Mouse (Mus musculus): ENCODE results near the gene Klhdc4. TPM values are rescaled to one million over a fixed set of nuclear protein-coding genes. Genes with fewer than 3 reads are reported as not detected.

Gene Klhdc4
- total RNA-seq, 2 experiments from 2014 or later = 17.8 to 21.9 TPM

DNA sequence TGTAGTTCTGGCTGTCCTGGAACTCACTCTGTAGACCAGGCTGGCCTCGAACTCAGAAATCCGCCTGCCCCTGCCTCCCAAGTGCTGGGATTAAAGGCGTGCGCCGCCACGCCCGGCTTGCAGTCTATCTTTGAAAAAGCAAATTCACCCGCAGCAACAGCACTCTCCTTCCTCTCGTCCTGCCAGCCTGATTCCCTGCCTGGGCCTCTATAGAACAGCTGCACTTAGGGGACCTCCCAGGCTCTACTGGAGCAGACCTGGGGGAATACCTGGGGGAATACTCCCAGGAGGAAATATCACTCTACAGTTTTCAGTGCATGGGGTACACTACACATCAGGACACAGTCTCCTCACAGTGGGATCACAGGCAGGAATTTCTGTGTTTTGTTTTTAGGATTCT is 19.9 kb upstream of the Klhdc4 start:
- no peak for DNase-seq

DNA sequence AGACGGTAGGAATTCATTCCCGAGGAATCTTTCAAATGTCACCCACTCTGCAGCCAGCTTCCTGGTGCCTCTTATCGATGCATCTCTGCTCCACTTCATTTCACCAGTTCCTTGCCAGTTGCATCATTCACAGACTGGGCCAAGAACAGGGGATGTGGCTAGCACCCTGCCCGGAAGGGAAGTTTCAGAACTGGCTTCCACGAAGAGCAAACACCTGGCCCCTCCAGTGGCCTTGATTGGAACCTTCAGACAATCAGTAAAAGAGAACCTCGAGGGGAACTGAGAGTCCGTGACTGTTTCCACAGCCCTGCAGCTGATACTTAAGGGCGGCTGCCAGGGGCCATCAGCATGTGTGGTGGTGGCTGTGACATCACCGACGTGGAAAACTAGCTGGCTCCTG is 19.1 kb upstream of the Klhdc4 start:
- no peak for DNase-seq

DNA sequence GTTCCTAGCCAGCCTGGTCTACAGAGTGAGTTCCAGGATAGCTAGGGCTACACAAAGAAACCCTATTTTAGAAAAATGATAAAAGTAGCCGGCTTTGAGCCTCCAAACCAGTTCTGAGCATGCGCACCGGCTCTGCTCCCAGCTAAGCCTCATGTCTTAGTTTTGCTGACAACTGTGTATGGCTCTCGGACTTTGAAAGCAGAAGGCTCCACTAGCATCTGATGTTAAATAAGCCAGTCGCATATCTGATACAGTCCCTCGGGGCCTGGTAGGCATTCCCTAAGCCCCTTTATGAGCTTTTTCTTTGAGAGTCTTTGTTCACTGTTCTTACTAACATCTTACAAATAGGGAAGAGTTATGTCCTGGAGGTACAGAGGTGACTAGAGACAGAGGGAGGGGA is 18.6 kb upstream of the Klhdc4 start:
- DNase-seq = no peak

DNA sequence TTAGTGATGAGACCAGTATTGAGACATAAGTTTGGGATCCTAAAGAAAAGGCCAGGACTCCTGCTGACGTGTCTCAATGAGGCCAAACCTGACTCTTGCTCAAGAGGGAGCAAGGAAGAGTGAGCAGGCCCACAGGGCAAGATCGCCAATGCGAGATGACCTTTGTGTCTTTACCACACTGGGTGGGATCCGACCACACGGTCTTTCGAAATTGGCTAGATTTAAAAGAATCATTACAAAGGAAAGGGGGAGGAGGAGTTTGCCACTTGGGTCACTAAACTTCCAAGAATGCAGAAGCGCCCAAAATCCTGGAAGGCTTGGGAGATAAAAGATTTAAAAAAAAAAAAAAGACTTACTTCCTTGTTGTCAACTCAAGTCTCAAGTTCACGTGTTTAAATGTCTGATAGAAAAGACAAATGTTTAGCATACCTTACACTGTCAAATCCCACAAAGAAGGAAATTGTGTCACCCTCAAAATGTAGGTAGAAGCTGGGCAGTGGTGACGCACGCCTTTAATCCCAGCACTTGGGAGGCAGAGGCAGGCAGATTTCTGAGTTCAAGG is 18.0 kb upstream of the Klhdc4 start:
- no peak for DNase-seq

- no peak for DNase-seq
Measured at GRCm38 (mm10) chr8:121846815-121847214, 17.4 kb upstream of the Klhdc4 start.

DNA sequence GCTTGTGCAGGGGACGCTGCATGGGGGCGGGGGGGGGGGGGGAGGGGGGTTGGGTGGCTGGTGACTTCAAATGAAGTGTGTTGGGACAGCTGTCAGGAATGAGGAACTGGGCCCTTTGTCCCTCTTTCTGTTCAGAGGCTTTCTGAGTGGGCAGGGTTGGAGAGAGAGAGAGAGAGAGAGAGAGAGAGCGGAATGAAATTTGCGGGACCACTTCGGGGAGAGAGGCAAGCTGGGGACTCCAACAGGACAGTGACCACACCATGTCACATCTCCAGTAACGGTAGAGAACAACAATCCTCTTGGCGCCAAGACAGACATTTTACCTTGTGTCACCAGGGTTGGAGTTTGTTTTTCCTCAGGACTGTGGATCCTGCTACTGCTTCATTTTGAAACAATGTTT is 15.4 kb upstream of the Klhdc4 start:
- no peak for DNase-seq

DNA sequence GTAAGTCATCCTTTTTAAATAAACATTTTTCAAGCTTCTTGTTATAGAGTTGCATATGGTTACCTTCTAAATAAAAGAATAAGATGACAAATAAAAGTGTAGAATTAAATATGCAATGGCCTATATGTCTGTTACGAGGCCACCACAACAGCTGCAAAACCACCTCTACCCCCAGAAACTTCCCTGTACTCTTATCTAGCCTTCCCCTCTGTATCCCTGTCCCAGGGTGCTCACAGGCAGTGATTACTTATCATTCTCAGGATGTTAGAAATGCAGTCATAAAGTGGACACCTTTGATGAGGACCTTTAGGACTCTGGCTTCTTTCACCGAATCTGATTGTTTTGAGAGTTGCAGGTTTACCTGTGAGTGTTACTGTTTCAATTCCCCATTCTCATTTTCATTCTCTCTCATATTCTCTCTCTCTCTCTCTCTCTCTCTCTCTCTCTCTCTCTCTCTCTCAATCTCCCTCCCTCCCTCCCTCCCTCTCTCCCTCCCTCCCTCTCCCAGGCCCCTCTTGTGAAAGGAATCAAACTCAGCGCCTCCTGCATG is 13.9 kb upstream of the Klhdc4 start:
- DNase-seq = no peak

- DNase-seq = no peak
Measured at GRCm38 (mm10) chr8:121842064-121842955, 12.9 kb upstream of the Klhdc4 start.

DNA sequence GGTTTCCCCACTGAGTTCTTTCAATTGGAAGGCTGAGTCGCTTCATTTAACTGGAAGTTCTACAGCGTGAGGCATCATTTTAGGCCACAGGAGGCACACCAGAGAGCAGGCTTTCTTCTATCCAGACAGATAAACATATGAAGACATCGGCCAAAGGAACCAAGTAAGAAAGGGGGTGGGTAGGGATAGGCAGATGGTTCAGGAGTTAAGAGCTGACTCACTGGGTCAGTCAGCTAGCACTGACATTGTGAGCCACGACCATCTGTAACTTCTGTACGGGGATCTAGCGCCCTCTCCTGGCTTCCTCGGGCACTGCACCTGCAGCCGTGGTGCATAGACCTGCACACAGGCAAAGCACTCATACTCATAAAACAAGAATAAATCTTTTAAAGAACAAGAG is 11.9 kb upstream of the Klhdc4 start:
- DNase-seq = peak; percentile 65

- DNase-seq = peak; percentile 81
Measured at GRCm38 (mm10) chr8:121832503-121832902, 3.1 kb upstream of the Klhdc4 start.

GRCm38 (mm10) chr8:121832061-121832460 is 2.7 kb upstream of the Klhdc4 start:
- no peak for DNase-seq

DNA sequence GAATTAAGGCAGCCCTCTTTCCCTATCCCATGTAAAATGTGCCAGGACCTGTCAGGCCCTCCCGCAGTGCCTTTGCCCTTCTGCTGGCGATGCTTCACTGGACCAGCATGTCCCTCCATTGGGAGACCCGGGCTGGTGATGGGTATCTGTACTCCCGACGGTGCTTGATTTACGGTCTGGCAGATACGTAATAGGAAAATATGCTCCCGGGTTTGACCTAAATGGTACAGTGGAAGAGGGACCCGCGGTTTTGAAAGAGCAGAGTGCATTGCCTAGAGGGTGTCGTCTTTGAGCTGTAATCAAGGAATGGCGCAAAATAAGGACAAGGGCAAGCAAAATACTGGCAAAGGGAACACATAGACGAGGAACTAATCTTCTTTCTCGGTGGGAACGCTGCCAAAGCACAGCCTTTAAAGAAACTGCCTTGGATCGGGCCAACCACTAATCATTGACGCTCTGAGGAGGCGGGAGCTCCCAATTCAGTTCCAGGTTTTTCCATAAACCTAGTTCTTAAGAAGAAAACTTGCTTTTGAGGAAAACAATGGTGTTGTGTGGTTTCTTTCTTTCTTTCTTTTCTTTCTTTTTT is 501 bp upstream of the Klhdc4 start:
- no peak for DNase-seq

DNA sequence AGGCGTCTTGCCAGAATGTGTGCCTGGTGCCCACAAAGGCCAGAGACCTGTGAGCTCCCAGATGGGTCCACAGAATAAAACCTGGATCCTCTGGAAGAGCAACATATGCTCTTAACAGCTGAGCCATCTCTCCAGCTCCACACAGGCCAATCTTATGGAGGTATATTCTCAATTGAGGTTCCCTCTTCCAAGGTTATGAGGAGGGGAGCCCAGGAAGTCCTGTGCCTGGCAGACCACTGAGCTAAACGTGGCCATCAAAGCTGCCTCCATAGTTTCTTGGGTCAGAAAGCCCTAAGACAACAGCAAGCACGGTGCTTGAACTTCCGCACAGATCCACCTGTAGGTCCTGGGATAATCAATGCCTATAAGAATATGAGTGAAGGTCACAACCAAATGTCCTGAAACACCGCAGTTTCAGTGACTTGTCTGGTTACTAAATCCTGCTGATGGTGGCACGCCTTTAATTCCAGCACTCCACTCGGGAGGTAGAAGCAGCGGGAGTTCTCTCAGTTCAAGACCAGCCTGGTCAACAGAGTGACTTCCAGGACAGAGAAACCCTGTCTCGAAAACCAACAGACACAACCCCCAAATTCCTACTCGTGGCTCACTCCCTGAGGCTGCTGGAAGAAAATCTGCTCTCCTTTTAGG is 869 bp downstream of the Klhdc4 start:
- DNase-seq = no peak

DNA sequence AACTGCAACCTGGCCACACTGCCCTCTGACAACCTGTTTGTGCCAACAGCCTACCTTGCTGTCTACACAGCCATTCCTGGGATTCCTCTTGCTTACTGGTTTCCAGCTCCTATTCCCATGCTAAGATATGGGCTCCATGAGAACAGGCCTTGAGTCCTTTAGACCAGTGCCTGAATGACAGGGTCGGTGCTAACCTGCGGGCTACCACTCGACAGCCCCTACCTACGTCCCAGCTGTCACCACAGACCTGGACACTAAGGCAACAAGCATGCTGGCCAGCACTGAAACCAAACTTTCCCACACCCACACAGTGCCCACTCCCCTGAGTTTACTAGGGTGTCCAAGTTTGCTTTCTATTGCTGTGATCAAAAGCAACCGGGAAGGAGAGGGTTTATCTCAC is 1.6 kb downstream of the Klhdc4 start:
- DNase-seq = no peak

DNA sequence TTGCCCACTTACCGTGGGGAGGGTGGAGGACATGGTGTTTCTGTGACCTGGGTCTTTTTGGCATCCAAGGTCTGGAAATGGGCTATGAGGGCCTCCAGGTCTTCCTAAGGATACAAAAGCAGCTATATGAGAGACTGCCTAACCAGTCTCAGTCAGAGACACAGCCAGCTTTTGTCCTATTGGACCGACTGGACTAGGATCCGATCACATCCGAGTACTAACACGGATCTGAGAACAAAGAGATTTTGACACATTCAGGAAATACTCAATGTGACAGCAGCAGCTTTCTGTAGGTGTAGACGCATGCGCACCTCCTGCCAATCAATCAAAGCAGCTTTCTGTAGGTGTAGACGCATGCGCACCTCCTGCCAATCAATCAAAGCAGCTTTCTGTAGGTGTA is 7.6 kb downstream of the Klhdc4 start:
- no peak for DNase-seq

DNA sequence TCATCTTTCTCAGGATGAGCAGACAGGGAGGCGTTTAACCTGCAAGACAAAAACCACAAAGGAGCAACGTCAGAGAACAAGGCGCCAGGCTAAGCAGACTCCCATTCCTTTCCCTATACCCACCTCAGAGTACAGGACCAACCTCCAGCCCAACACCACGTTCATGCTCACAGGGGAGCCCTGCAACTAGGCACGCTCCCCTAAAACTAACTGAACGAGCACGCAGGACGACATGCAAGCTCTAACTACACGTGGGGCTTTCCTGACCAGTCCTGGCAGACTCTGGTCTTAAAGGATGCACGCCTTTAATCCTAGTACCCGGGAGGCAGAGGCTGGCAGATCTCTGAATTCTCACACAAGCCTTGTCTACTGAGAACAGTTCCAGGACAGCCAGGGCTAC is 8.0 kb downstream of the Klhdc4 start:
- no peak for DNase-seq

GRCm38 (mm10) chr8:121820840-121821239 is 8.5 kb downstream of the Klhdc4 start:
- no peak for DNase-seq

DNA sequence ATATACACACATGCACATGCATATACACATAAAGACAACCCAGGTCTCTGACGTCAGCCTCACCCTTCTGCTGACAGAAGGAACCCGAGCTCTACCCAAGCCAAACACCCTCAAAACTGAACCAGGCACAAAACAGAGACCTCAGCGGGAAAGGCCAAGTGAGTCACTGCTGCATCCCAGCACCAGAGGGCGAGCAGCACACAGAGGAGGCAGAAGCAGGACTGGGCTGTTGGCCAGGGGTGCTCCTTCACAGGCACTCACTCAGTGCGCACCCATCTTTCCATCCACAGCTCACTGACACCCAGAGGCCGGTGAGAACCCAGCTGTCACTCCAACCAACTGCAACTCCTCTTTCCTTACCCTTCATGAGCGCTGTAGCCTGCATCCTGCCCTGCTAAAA is 11.1 kb downstream of the Klhdc4 start:
- DNase-seq = no peak

DNA sequence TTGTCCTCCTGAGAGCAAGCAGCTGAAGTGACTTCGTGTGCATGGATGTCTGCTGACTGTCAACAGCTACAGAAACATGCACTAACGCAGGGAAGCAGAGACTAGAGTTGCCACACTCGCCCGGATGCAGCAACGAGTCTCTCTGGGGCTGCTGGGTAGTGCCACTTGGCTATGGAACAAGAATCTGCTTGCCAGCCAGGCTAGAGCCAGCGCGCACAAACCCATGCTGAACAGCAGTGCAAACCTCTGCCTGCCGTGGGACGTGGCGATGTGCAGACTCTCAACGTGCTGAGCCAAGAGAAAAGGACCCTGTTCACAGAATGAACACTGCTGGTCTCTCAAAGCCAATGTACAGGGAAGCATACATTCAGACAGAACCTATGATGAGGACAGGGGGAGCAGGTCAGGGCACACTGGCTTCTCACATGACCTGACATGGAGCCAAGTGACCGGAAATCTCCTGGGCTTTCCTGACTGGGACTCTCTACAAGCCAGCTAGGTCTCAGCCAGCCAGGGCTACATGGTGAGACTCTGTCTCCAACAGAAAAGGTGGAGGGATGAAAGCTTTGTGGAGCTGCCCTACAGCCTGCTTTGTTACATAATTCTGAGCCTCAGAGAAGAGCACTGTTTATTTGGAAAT is 17.3 kb downstream of the Klhdc4 start:
- no peak for DNase-seq

DNA sequence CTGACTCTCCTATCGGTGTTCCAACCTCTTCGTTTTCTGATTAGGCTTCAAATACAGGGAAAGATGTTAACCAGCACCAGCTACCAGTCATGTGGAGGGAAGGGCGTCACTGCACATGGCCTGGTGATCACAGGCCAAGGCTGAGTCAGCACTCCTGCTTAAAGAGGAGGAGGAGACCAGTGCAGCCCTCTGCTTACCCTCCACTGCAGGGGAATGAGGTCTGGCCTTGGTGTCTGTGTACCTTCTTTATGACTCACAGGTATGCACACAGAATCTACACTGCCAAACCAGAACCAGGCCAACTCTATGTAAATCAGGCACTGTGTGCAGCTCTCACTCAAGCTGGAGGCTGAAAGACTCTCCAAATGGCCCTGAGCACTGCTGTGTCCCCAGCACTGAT is 17.9 kb downstream of the Klhdc4 start:
- no peak for DNase-seq

GRCm38 (mm10) chr8:121809524-121810155 is 19.7 kb downstream of the Klhdc4 start:
- DNase-seq = peak; percentile 48

DNA sequence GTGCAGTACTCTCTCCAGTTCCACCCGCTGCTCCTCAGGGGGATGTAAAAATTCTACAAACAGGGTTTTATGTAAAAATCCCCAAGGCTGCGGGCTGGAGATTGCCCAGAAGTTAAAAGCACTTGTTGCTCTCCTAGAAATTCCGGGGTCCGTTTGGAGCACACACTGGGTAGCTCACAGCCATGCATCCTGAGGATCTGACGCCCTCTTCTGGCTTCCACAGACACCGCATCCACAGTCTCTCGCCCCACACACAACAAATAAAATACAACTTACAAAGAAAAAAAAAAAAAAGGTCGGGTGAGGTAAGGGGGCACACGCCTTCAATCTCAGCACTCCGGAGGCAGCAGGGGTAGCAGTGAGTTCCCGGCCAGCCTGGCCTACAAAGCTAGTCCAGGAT is 21.3 kb downstream of the Klhdc4 start:
- no peak for DNase-seq
